Mouse (Mus musculus) forebrain, postnatal 0 days (tissue): ENCODE data around the gene Jpt2. TPM values are rescaled to one million over a fixed set of nuclear protein-coding genes. Genes with fewer than 3 reads are reported as not detected.
A peak's percentile ranks its signal among the peaks of the same experiment; 100 is the strongest.

Experiments used
- ATAC-seq: fragments of 200-750 bp; cut with Nextera tagmentation; 2 replicates; pipeline ENCODE4 v1.8.0; 2017; ENCODE audit warnings: mild to moderate bottlenecking, moderate library complexity
- DNase-seq: peaks from one replicate; pipeline ENCODE4 v3.0.0-alpha.2; 2015
- H3K27ac ChIP-seq: fragments of 300-500 bp; sonication (generic); 2 replicates; pipeline ENCODE4 v1.5.1; 2014; ENCODE audit warnings: low read depth, mild to moderate bottlenecking, antibody characterized with exemption, low read length, moderate library complexity, mixed read lengths
- H3K27me3 ChIP-seq: fragments of 300-500 bp; sonication (generic); 2 replicates; pipeline ENCODE4 v1.6.1; 2014; ENCODE audit warnings: mild to moderate bottlenecking, low read length, mixed read lengths; ENCODE audit not compliant: insufficient read depth
- H3K36me3 ChIP-seq: fragments of 300-500 bp; sonication (generic); 2 replicates; pipeline ENCODE4 v1.6.1; 2014; ENCODE audit warnings: mild to moderate bottlenecking, moderate library complexity; ENCODE audit not compliant: insufficient read depth
- H3K4me1 ChIP-seq: fragments of 300-500 bp; sonication (generic); 2 replicates; pipeline ENCODE4 v1.6.1; 2014; ENCODE audit warnings: antibody characterized with exemption; ENCODE audit not compliant: insufficient read depth
- H3K4me2 ChIP-seq: fragments of 300-500 bp; sonication (generic); 2 replicates; pipeline ENCODE4 v1.6.1; 2014; ENCODE audit warnings: low read depth, mild to moderate bottlenecking, moderate library complexity
- H3K4me3 ChIP-seq: fragments of 300-500 bp; sonication (generic); 2 replicates; pipeline ENCODE4 v1.5.1; 2014; ENCODE audit warnings: low read depth, low read length, mixed read lengths
- H3K9ac ChIP-seq: fragments of 300-500 bp; sonication (generic); 2 replicates; pipeline ENCODE4 v1.6.1; 2014; ENCODE audit warnings: mild to moderate bottlenecking
- H3K9me3 ChIP-seq: fragments of 300-500 bp; sonication (generic); 2 replicates; pipeline ENCODE4 v1.6.1; 2016; ENCODE audit warnings: low read length
- CTCF ChIP-seq: sonication (generic); IDR thresholded peaks from 2 replicates; pipeline ENCODE4 v1.5.1; 2016; ENCODE audit warnings: antibody characterized with exemption, control low read depth, low read depth
- WGBS: fragments of 180-500 bp; shearing (Covaris S2); extraction: QIAGEN DNeasy Blood & Tissue Kit; methylation state at CpG from one replicate; pipeline ENCODE4 v1.1.7; 2014; 5-methylcytosine and 5-hydroxymethylcytosine counted together
- polyA plus RNA-seq: library from polyadenylated mRNA; unstranded; fragments of >200 nt; fragmentation: Nextera tagmentation; extraction: Ambion mirVana; gene quantifications from 2 replicates; pipeline ENCODE4 v1.2.1, GENCODE M21; 2015
- total RNA-seq: library from RNA; depleted of rRNA; stranded (reverse); fragments of >200 nt; gene quantifications from 2 replicates; pipeline ENCODE4 v1.2.3, GENCODE M21; 2014; rRNA removed

Gene Jpt2
- total and polyA plus RNA-seq, 2 experiments from 2014 or later: 58.4 to 64.7 TPM

DNA sequence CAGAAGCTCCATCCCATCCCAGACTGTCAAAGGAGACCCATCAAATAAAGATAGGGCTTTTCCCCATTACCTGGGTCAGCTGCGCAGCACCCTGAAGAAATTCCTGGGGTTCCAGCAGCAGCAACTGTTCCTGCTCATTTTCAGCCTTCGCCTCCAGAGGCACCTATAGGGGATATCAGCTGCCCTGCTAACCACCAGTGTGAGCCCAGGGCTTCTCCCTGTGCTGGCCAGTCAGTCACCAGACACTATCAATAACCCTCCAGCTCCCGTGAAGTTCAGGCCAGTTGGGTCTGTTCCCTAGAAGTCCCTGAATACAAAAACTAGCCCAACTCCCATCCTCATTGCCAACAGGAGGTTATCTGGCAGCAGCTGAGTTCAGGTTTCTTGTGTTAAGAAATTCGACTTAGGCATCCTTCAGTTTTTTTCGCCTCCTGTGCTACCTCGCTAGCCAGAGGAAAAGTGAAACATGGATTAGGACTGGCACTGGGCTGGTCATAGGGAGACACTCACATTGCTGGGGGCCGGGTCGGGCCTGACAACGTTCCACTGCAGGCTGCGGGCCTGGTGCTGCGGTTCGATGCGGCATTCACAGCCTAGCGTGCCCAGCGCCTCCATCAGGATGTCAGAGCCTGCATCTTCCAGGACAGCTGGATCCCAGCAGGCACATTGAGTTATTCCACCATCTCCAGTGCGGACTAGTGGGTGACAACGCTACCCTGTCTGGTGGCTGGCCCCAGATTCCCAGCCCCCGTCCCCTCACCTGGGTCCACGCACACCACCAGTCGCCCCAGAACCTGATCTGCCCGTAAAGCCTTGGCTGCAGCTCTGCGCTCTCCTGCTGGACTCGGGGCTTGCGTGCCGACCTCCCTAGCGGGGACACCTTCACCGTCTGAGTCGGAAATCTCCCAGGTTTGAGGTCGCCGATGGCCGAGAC is 66.2 kb downstream of the Jpt2 start:
- H3K9me3 ChIP-seq: no peaks in the 10 kb centered on the region
- peaks cover 20% of the 10 kb centered on the region for H3K4me1 ChIP-seq
- WGBS: 10% methylated on average over 31 of the region's 31 CpGs
- peaks cover 57% of the 10 kb centered on the region for H3K36me3 ChIP-seq
- DNase-seq (no peak), ATAC-seq (peak; percentile 14)
- peak overlapping the region; percentile 97 for H3K4me2 ChIP-seq
- no peaks in the 10 kb centered on the region for H3K27me3 ChIP-seq
- H3K4me3 ChIP-seq: peak overlapping the region; percentile 77
- no peak for TF ChIP-seq CTCF
- H3K27ac ChIP-seq: peak overlapping the region; percentile 87
- H3K9ac ChIP-seq: peak overlapping the region; percentile 91

DNA sequence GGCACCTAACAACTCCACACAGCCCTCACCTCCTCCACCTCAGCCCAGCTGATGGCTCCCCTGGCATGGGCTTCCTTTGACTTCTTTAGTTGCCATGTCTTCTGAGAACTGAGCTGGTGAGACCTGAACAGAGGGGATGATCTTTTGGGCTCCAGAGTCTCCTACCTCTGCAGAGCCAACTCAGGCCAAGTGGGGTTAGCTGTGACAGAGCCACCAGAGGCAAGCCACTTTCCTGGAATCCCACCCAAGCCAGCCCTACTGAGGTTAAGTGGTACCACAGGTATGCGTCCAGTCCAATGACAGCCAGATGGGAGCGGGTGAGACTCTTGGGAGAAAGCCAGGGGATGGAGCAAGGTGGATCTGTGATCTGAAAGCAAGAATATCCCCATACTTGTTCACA is 67.2 kb downstream of the Jpt2 start:
- no peak overlapping the region for H3K9ac ChIP-seq
- DNase-seq: no peak
- H3K4me3 ChIP-seq: no peak overlapping the region
- no peak for ATAC-seq
- peaks cover 20% of the 10 kb centered on the region for H3K4me1 ChIP-seq
- no peak overlapping the region for H3K27ac ChIP-seq
- H3K4me2 ChIP-seq: no peak overlapping the region
- no peaks in the 10 kb centered on the region for H3K27me3 ChIP-seq
- WGBS: 91% methylated on average over 2 of the region's 2 CpGs
- TF ChIP-seq CTCF: no peak
- peaks cover 52% of the 10 kb centered on the region for H3K36me3 ChIP-seq
- H3K9me3 ChIP-seq: no peaks in the 10 kb centered on the region

DNA sequence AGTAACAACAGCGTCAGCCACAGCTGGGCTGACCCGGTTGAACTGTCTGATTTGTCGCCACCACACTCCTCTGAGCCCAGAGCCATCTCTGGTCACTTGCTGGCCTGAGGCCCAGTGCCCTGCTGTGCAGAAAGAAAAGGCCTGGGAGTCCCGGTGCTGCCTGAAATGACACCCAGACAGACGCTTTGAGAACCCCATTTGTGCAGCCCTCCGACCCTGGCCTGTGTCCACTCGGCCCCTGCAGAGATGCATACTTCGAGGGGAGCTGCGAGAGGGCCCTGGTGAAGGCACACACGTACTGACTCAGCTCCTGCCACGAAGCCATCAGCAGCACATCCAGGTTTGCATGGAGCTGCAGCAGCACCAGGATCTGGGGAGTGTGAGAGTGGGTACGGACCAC is 67.7 kb downstream of the Jpt2 start:
- Histone ChIP-seq H3K9ac (no peak overlapping the region), H3K27me3 (no peaks in the 10 kb centered on the region), H3K4me3 (no peak overlapping the region), H3K9me3 (no peaks in the 10 kb centered on the region), H3K36me3 (peaks cover 47% of the 10 kb centered on the region), H3K4me2 (no peak overlapping the region), H3K4me1 (peaks cover 22% of the 10 kb centered on the region), H3K27ac (no peak overlapping the region)
- 87% methylated on average over 12 of the region's 12 CpGs for WGBS
- no peak for ATAC-seq
- no peak for TF ChIP-seq CTCF
- no peak for DNase-seq

DNA sequence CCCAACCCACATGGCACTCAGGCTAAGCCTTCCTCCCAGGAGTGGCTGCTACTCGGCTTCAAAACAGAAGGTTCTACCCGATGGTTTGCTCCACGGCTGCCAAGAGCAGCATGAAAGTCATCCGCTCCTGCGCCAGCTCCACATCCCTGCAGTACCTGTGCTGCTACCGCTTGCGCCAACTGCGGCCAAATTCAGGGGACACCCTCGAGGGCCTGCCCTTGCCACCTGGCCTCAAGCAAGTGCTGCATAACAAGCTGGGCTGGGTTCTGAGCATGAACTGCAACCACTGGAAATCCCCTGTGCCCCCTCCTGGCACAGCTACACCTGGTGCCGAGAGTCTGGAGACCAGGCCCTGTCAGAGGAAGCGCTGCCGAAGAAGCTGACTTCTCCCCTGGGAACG is 69.2 kb downstream of the Jpt2 start:
- no peak overlapping the region for H3K4me3 ChIP-seq
- no peak overlapping the region for H3K4me2 ChIP-seq
- H3K9me3 ChIP-seq: no peaks in the 10 kb centered on the region
- WGBS: 85% methylated on average over 12 of the region's 13 CpGs
- H3K27ac ChIP-seq: no peak overlapping the region
- no peak overlapping the region for H3K9ac ChIP-seq
- H3K36me3 ChIP-seq: peaks cover 43% of the 10 kb centered on the region
- no peak for TF ChIP-seq CTCF
- H3K4me1 ChIP-seq: peaks cover 23% of the 10 kb centered on the region
- ATAC-seq: no peak
- DNase-seq: no peak
- no peaks in the 10 kb centered on the region for H3K27me3 ChIP-seq

DNA sequence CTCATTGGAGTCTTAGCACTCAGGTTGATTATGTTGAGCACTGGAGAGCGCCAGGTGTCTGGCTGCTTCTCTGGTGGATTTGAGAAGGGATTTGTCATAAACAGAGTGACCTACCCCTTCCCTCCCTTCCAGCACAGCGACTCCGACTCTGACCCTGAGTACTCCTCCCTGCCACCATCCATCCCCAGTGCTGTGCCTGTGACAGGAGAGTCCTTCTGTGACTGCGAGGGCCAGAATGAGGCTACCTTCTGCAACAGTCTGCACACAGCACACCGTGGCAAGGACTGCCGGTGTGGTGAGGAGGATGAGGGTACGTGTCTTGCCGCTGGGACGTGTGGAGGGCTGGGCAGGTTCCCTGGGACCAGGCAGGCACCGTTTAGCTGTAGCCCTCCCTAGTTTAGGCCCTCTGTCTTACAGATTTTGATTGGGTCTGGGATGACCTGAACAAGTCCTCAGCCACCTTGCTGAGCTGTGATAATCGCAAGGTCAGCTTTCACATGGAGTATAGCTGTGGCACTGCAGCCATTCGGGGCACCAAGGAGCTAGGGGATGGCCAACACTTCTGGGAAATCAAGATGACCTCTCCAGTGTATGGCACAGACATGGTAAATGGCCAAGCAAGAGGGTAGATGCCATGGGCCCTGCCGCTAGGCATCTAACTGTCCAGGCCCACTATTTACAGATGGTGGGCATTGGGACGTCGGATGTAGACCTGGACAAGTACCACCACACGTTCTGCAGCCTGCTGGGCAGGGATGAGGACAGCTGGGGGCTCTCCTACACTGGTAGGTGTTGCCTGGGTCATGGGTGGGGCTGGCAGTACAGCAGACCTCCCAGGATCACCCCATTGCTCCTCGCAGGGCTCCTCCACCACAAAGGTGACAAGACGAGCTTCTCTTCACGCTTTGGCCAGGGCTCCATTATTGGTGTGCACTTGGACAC is 70.1 kb downstream of the Jpt2 start:
- H3K4me2 ChIP-seq: no peak overlapping the region
- no peak overlapping the region for H3K4me3 ChIP-seq
- H3K27me3 ChIP-seq: no peaks in the 10 kb centered on the region
- TF ChIP-seq CTCF: no peak
- peaks cover 43% of the 10 kb centered on the region for H3K36me3 ChIP-seq
- H3K4me1 ChIP-seq: peaks cover 18% of the 10 kb centered on the region
- no peak overlapping the region for H3K27ac ChIP-seq
- H3K9me3 ChIP-seq: no peaks in the 10 kb centered on the region
- no peak for DNase-seq
- ATAC-seq: no peak
- 86% methylated on average over 19 of the region's 19 CpGs for WGBS
- H3K9ac ChIP-seq: no peak overlapping the region

DNA sequence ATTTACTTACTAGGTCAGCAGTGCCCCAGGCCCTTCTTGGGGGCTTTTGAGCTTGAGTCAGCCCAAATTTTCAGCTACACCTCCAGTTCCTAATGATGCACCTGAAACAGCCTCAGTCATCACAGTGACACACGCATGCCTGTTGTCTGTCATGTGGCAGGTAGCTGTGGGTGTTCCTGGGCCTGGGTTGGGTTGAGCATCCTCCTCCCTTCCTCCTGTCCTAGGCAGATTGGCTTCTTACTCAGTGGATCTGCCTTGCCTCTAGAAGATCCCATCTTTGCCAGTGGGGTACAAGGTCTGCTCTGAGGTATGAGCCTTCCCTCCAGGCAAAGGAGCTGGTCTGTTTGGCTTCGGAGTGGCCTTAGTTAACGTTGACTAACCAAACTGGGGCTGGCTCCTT is 71.6 kb downstream of the Jpt2 start:
- ATAC-seq: no peak
- no peak overlapping the region for H3K4me2 ChIP-seq
- H3K27me3 ChIP-seq: no peaks in the 10 kb centered on the region
- no peak overlapping the region for H3K27ac ChIP-seq
- no peak overlapping the region for H3K9ac ChIP-seq
- H3K36me3 ChIP-seq: peaks cover 46% of the 10 kb centered on the region
- no peak for DNase-seq
- no peak for TF ChIP-seq CTCF
- no peak overlapping the region for H3K4me3 ChIP-seq
- WGBS: 93% methylated on average over 3 of the region's 3 CpGs
- H3K4me1 ChIP-seq: peaks cover 13% of the 10 kb centered on the region
- no peaks in the 10 kb centered on the region for H3K9me3 ChIP-seq

Other genes with a start within 250 kb of the Jpt2 start
- gene Rnf151, start 242.6 kb downstream of the Jpt2 start, total RNA-seq: 0.69 TPM in 1 of 2 replicates, not detected in the other
- gene Rnf151, start 242.6 kb downstream of the Jpt2 start, polyA plus RNA-seq: not detected in 2 replicates
- 2,317 and 3,198 TPM in 2 replicates for gene Rps2, start 242.6 kb downstream of the Jpt2 start, total RNA-seq
- 884 and 936 TPM in 2 replicates for gene Rps2, start 242.6 kb downstream of the Jpt2 start, polyA plus RNA-seq
- 151 and 199 TPM in 2 replicates for gene Ndufb10, start 236.2 kb downstream of the Jpt2 start, total RNA-seq
- 312 and 351 TPM in 2 replicates for gene Ndufb10, start 236.2 kb downstream of the Jpt2 start, polyA plus RNA-seq
- gene Rpl3l, start 232.9 kb downstream of the Jpt2 start, total RNA-seq: not detected in 2 replicates
- gene Rpl3l, start 232.9 kb downstream of the Jpt2 start, polyA plus RNA-seq: 0.34 TPM in 1 of 2 replicates, not detected in the other
- 19.3 and 27.4 TPM in 2 replicates for gene Msrb1, start 224.0 kb downstream of the Jpt2 start, total RNA-seq
- gene Msrb1, start 224.0 kb downstream of the Jpt2 start, polyA plus RNA-seq: 28.4 and 28.6 TPM in 2 replicates
- gene Hs3st6, start 207.7 kb downstream of the Jpt2 start, total RNA-seq: 0.57 TPM in 1 of 2 replicates, not detected in the other
- 0.45 and 0.53 TPM in 2 replicates for gene Hs3st6, start 207.7 kb downstream of the Jpt2 start, polyA plus RNA-seq
- gene Meiob, start 156.4 kb downstream of the Jpt2 start, total RNA-seq: not detected in 2 replicates
- 0.08 and 0.15 TPM in 2 replicates for gene Meiob, start 156.4 kb downstream of the Jpt2 start, polyA plus RNA-seq
- 62.0 and 62.8 TPM in 2 replicates for gene Hagh, start 120.5 kb downstream of the Jpt2 start, total RNA-seq
- gene Hagh, start 120.5 kb downstream of the Jpt2 start, polyA plus RNA-seq: 61.6 and 66.6 TPM in 2 replicates
- gene Fahd1, start 110.3 kb downstream of the Jpt2 start, total RNA-seq: 15.1 and 16.6 TPM in 2 replicates
- gene Fahd1, start 110.3 kb downstream of the Jpt2 start, polyA plus RNA-seq: 13.5 and 15.6 TPM in 2 replicates
- gene Igfals, start 94.7 kb downstream of the Jpt2 start, total RNA-seq: 0.48 TPM in 1 of 2 replicates, not detected in the other
- 0.18 TPM in 1 of 2 replicates, not detected in the other for gene Igfals, start 94.7 kb downstream of the Jpt2 start, polyA plus RNA-seq
- 40.5 and 50.6 TPM in 2 replicates for gene Nubp2, start 74.3 kb downstream of the Jpt2 start, total RNA-seq
- 67.3 and 80.1 TPM in 2 replicates for gene Nubp2, start 74.3 kb downstream of the Jpt2 start, polyA plus RNA-seq
- gene Spsb3, start 74.0 kb downstream of the Jpt2 start, total RNA-seq: 75.7 and 91.0 TPM in 2 replicates
- gene Spsb3, start 74.0 kb downstream of the Jpt2 start, polyA plus RNA-seq: 89.8 and 97.8 TPM in 2 replicates
- 35.6 and 36.6 TPM in 2 replicates for gene Eme2, start 65.6 kb downstream of the Jpt2 start, total RNA-seq
- 14.7 and 17.9 TPM in 2 replicates for gene Eme2, start 65.6 kb downstream of the Jpt2 start, polyA plus RNA-seq
- 39.5 and 45.5 TPM in 2 replicates for gene Mrps34, start 65.6 kb downstream of the Jpt2 start, total RNA-seq
- 128 and 138 TPM in 2 replicates for gene Mrps34, start 65.6 kb downstream of the Jpt2 start, polyA plus RNA-seq
- gene Nme3, start 64.2 kb downstream of the Jpt2 start, total RNA-seq: 60.1 and 75.7 TPM in 2 replicates
- gene Nme3, start 64.2 kb downstream of the Jpt2 start, polyA plus RNA-seq: 74.7 and 81.0 TPM in 2 replicates
- gene Mapk8ip3, start 23.7 kb downstream of the Jpt2 start, total RNA-seq: 128 and 151 TPM in 2 replicates
- gene Mapk8ip3, start 23.7 kb downstream of the Jpt2 start, polyA plus RNA-seq: 50.3 and 65.1 TPM in 2 replicates
- 16.2 and 21.5 TPM in 2 replicates for gene Cramp1l, start 55.1 kb upstream of the Jpt2 start, total RNA-seq
- 1.9 and 2.9 TPM in 2 replicates for gene Cramp1l, start 55.1 kb upstream of the Jpt2 start, polyA plus RNA-seq
- gene Ift140, start 55.4 kb upstream of the Jpt2 start, total RNA-seq: 31.8 and 37.7 TPM in 2 replicates
- 11.6 and 15.2 TPM in 2 replicates for gene Ift140, start 55.4 kb upstream of the Jpt2 start, polyA plus RNA-seq
- gene Tmem204, start 122.9 kb upstream of the Jpt2 start, total RNA-seq: 9.0 and 11.9 TPM in 2 replicates
- gene Tmem204, start 122.9 kb upstream of the Jpt2 start, polyA plus RNA-seq: 10.3 and 10.6 TPM in 2 replicates
- gene Telo2, start 155.3 kb upstream of the Jpt2 start, total RNA-seq: 51.9 and 92.2 TPM in 2 replicates
- 32.4 and 35.6 TPM in 2 replicates for gene Telo2, start 155.3 kb upstream of the Jpt2 start, polyA plus RNA-seq
- gene Ptx4, start 160.1 kb upstream of the Jpt2 start, total RNA-seq: 1.2 TPM in 1 of 2 replicates, not detected in the other
- gene Ptx4, start 160.1 kb upstream of the Jpt2 start, polyA plus RNA-seq: 0.20 and 0.54 TPM in 2 replicates
- 29.2 and 33.1 TPM in 2 replicates for gene Clcn7, start 172.7 kb upstream of the Jpt2 start, total RNA-seq
- gene Clcn7, start 172.7 kb upstream of the Jpt2 start, polyA plus RNA-seq: 14.8 and 19.0 TPM in 2 replicates
- 0.05 TPM in 1 of 2 replicates, not detected in the other for gene Ccdc154, start 201.8 kb upstream of the Jpt2 start, total RNA-seq
- not detected in 2 replicates for gene Ccdc154, start 201.8 kb upstream of the Jpt2 start, polyA plus RNA-seq
- gene Gm38655, start 214.8 kb upstream of the Jpt2 start, total RNA-seq: not detected in 2 replicates
- not detected in 2 replicates for gene Gm38655, start 214.8 kb upstream of the Jpt2 start, polyA plus RNA-seq
- 23.7 and 24.2 TPM in 2 replicates for gene BC003965, start 223.9 kb upstream of the Jpt2 start, total RNA-seq
- 30.8 and 32.8 TPM in 2 replicates for gene BC003965, start 223.9 kb upstream of the Jpt2 start, polyA plus RNA-seq
- gene Unkl, start 227.7 kb upstream of the Jpt2 start, total RNA-seq: 21.6 and 22.8 TPM in 2 replicates
- gene Unkl, start 227.7 kb upstream of the Jpt2 start, polyA plus RNA-seq: 7.6 and 11.6 TPM in 2 replicates